Mouse (Mus musculus) layer of hippocampus, postnatal 25 days (tissue): ENCODE data around the gene Foxr1. TPM values are rescaled to one million over a fixed set of nuclear protein-coding genes. Genes with fewer than 3 reads are reported as not detected.
A peak's percentile ranks its signal among the peaks of the same experiment; 100 is the strongest.
"Not testable (repeated sequence)": the region's sequence is repeated elsewhere in the genome, so short reads cannot be mapped to it uniquely, and the experiment has no call there.

ENCODE experiments used
- DNase-seq, 2 experiments: peaks; one replicate each; pipeline ENCODE4 v3.0.0; 2022; ENCODE audit warnings: mixed read lengths in 2 of 2, low spot score in 1 of 2; ENCODE audit errors: extremely low spot score in 1 of 2
- total RNA-seq, 2 experiments: library from RNA; stranded (reverse); gene quantifications; 2 replicates each; pipeline ENCODE4 v1.2.3; 2021

Gene Foxr1
- total RNA-seq, 2 experiments from 2014 or later = not detected

- DNase-seq = peak in 1 of 2 experiments; percentile 15
Observed at GRCm38 (mm10) chr9:44417156-44417891, 23.6 kb downstream of the Foxr1 start.

- no peak for DNase-seq
Observed at GRCm38 (mm10) chr9:44412781-44413180, 28.2 kb downstream of the Foxr1 start.

- no peak for DNase-seq
Observed at GRCm38 (mm10) chr9:44412306-44412705, 28.6 kb downstream of the Foxr1 start.

GRCm38 (mm10) chr9:44411601-44412130 is 29.3 kb downstream of the Foxr1 start:
- DNase-seq = no peak

GRCm38 (mm10) chr9:44410647-44411336 is 30.1 kb downstream of the Foxr1 start:
- DNase-seq = no peak

GRCm38 (mm10) chr9:44408693-44409092 is 32.2 kb downstream of the Foxr1 start:
- not testable (repeated sequence) for DNase-seq

- DNase-seq = no peak
Observed at GRCm38 (mm10) chr9:44407752-44408097, 33.2 kb downstream of the Foxr1 start.

- DNase-seq = peak; percentile 79 to 84
Observed at GRCm38 (mm10) chr9:44406906-44407751, 33.8 kb downstream of the Foxr1 start, which contains the start of the genes Rps25 and Trappc4. Gene Rps25 (plus strand): TSS chr9:44407139. Gene Trappc4 (minus strand): TSS chr9:44407600.

GRCm38 (mm10) chr9:44405011-44405410 is 35.9 kb downstream of the Foxr1 start:
- no peak for DNase-seq

GRCm38 (mm10) chr9:44401081-44401480 is 39.9 kb downstream of the Foxr1 start:
- DNase-seq = no peak

GRCm38 (mm10) chr9:44399795-44400114 is 41.2 kb downstream of the Foxr1 start:
- no peak for DNase-seq

- DNase-seq = no peak
Observed at GRCm38 (mm10) chr9:44399114-44399794, 41.7 kb downstream of the Foxr1 start.

GRCm38 (mm10) chr9:44398551-44398950 is 42.4 kb downstream of the Foxr1 start:
- DNase-seq = no peak

- no peak for DNase-seq
Observed at GRCm38 (mm10) chr9:44398087-44398486, 42.8 kb downstream of the Foxr1 start.

- DNase-seq = peak; percentile 65 to 77
Observed at GRCm38 (mm10) chr9:44396684-44397411, 44.1 kb downstream of the Foxr1 start, which contains the start of gene Slc37a4. Gene Slc37a4 (plus strand): TSS chr9:44396852.

- DNase-seq = peak; percentile 53 to 82
Observed at GRCm38 (mm10) chr9:44391466-44391865, 49.5 kb downstream of the Foxr1 start.

GRCm38 (mm10) chr9:44389273-44389672 is 51.7 kb downstream of the Foxr1 start:
- peak in 1 of 2 experiments; percentile 52 for DNase-seq

GRCm38 (mm10) chr9:44387221-44387620 is 53.7 kb downstream of the Foxr1 start:
- no peak for DNase-seq

- DNase-seq = no peak
Observed at GRCm38 (mm10) chr9:44384596-44384995, 56.3 kb downstream of the Foxr1 start.
